Mouse (Mus musculus): Measurements from ENCODE around the gene Sdhc. TPM values are rescaled to one million over a fixed set of nuclear protein-coding genes. Genes with fewer than 3 reads are reported as not detected.

The Sdhc gene
- total and polyA plus RNA-seq, 3 experiments, result 87.5 to 205 (median 153) TPM

DNA sequence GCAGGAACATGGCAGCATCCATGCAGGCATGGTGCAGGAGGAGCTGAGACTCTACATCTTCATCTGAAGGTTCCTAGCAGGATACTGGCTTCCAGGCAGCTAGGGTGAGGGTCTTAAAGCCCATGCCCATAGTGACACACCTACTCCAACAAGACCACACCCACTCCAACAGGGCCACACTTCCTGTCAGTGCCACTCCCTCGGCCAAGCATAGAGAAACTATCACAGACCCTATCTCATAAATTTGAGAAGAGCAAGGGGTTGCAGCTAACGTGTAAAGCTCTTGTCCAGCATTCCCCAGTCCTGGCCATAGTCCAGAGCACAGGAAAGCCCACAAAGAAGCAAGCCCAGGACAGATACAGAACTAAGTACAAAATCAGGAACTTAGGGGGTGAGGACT lies 49.4 kb downstream of the Sdhc start:
- Histone ChIP-seq H3K4me1 (ENCODE audit: control insufficient read depth in 1 of 2, insufficient read depth in 2 of 2) (peaks cover 0 to 12% of the 10 kb centered on the region in 2 experiments; a peak in 2 of 4 replicates), H3K4me2 (ENCODE audit: insufficient read depth, low read depth, poor library complexity, severe bottlenecking) (peak overlapping the region; percentile 80; the same call in 1 of the 2 replicates), H3K36me3 (replicated peaks in 1 of 2; ENCODE audit: control insufficient read depth in 1 of 2, insufficient read depth in 1 of 2, low read length in 1 of 2) (no peaks in the 10 kb centered on the region), H3K4me3 (replicated peaks in 1 of 3; ENCODE audit: low read depth in 2 of 3, low read length in 2 of 3, poor library complexity in 1 of 3) (peak overlapping the region in 2 of 3 experiments; percentile 35 to 66), H3K9me3 (replicated peaks; ENCODE audit: low read length) (peaks cover 5% of the 10 kb centered on the region), H3K79me2 (replicated peaks; ENCODE audit: control insufficient read depth, extremely low read depth, insufficient read depth, poor library complexity, severe bottlenecking) (no peaks in the 10 kb centered on the region), H3K9ac (ENCODE audit: insufficient read depth, low read depth) (no peak overlapping the region), H3K27ac (ENCODE audit: insufficient read depth, low read depth) (no peak overlapping the region), H3K27me3 (replicated peaks) (no peaks in the 10 kb centered on the region)
- in situ Hi-C loops (cut with MboI; ENCODE audit: low pct_ligation_motif_present, low pct_unique_long_range_greater_than_20kb, low sequenced_read_pairs) (loop anchor here (5.0 to 10.0 kb wide), 2 partner anchors 59 to 374 kb away; no protein-coding TSS in a partner anchor), dilution Hi-C loops (cut with MboI; ENCODE audit: extremely low pct_ligation_motif_present, extremely low pct_unique_long_range_greater_than_20kb, low sequenced_read_pairs) (no loop called here)
- DNase-seq (ENCODE audit: extremely low read depth), result no peak
- TF ChIP-seq HCFC1 (IDR thresholded peaks at IDR 0.05; ENCODE audit: low read depth, low read length) (no peak), GABPA (IDR thresholded peaks at IDR 0.05; ENCODE audit: insufficient replicate concordance, low read depth, low read length) (no peak), ETS1 (conservative IDR thresholded peaks at IDR 0.05; ENCODE audit: low read depth, low read length) (no peak), MAZ (IDR thresholded peaks at IDR 0.05; ENCODE audit: low read depth, low read length) (no peak), MAX (IDR thresholded peaks at IDR 0.05; ENCODE audit: low read length) (no peak), ZKSCAN1 (IDR thresholded peaks at IDR 0.05; ENCODE audit: borderline replicate concordance, low read depth, low read length) (no peak), USF1 (IDR thresholded peaks at IDR 0.05; ENCODE audit: low read depth, low read length) (no peak), EP300 (IDR thresholded peaks at IDR 0.05; ENCODE audit: low read length) (no peak), SMC3 (IDR thresholded peaks at IDR 0.05; ENCODE audit: low read depth, low read length) (no peak), RCOR1 (conservative IDR thresholded peaks at IDR 0.05; ENCODE audit: low read depth, low read length) (no peak), MYC (IDR thresholded peaks at IDR 0.05; ENCODE audit: low read depth, low read length) (no peak), ZMIZ1 (IDR thresholded peaks at IDR 0.05; ENCODE audit: low read depth, low read length) (no peak), TBP (conservative IDR thresholded peaks at IDR 0.05; ENCODE audit: low read depth, low read length) (no peak), NRF1 (IDR thresholded peaks at IDR 0.05; ENCODE audit: low read depth, low read length) (no peak), USF2 (conservative IDR thresholded peaks at IDR 0.05; ENCODE audit: low read depth, low read length) (no peak), TCF12 (IDR thresholded peaks at IDR 0.05; ENCODE audit: low read depth, low read length) (no peak)

DNA sequence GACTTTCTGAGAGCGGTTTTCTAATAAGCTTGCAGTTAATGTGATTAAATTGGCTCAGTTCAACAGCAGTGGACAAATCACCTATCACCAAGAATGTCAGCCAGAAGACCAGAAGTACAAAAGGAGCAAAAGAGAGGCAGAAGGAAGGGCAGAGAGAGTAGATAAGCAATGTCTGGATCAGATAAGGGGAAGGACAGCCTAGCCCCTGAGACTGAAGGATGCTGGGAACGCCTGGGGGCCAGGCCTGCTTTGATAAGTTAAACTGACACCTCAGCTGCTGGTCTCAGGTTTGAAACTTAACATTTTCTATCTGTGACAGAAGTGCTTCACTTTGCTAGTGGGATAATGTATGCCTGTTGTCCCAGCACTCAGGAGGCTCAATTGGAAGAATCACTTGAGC lies 52.8 kb downstream of the Sdhc start:
- Histone ChIP-seq H3K79me2 (replicated peaks; ENCODE audit: control insufficient read depth, extremely low read depth, insufficient read depth, poor library complexity, severe bottlenecking) (no peaks in the 10 kb centered on the region), H3K36me3 (replicated peaks in 1 of 2; ENCODE audit: control insufficient read depth in 1 of 2, insufficient read depth in 1 of 2, low read length in 1 of 2) (no peaks in the 10 kb centered on the region), H3K4me2 (ENCODE audit: insufficient read depth, low read depth, poor library complexity, severe bottlenecking) (no peak overlapping the region), H3K9ac (ENCODE audit: insufficient read depth, low read depth) (no peak overlapping the region), H3K4me1 (ENCODE audit: control insufficient read depth in 1 of 2, insufficient read depth in 2 of 2) (peaks cover 3 to 9% of the 10 kb centered on the region in 2 experiments; a peak in 3 of 4 replicates), H3K27me3 (replicated peaks) (no peaks in the 10 kb centered on the region), H3K27ac (ENCODE audit: insufficient read depth, low read depth) (no peak overlapping the region), H3K9me3 (replicated peaks; ENCODE audit: low read length) (peaks cover 5% of the 10 kb centered on the region), H3K4me3 (replicated peaks in 1 of 3; ENCODE audit: low read depth in 2 of 3, low read length in 2 of 3, poor library complexity in 1 of 3) (no peak overlapping the region)
- dilution Hi-C loops (cut with MboI; ENCODE audit: extremely low pct_ligation_motif_present, extremely low pct_unique_long_range_greater_than_20kb, low sequenced_read_pairs) (no loop called here), in situ Hi-C loops (cut with MboI; ENCODE audit: low pct_ligation_motif_present, low pct_unique_long_range_greater_than_20kb, low sequenced_read_pairs) (no loop called here)
- no peak for DNase-seq (ENCODE audit: extremely low read depth)
- TF ChIP-seq JUN (IDR thresholded peaks at IDR 0.05; ENCODE audit: insufficient read depth, low read depth, low read length) (no peak), ZC3H11A (IDR thresholded peaks at IDR 0.05; ENCODE audit: low read depth, low read length) (no peak), TBP (conservative IDR thresholded peaks at IDR 0.05; ENCODE audit: low read depth, low read length) (no peak), NELFE (IDR thresholded peaks at IDR 0.05; ENCODE audit: low read depth, low read length) (no peak), BHLHE40 (IDR thresholded peaks at IDR 0.05; ENCODE audit: low read depth, low read length) (no peak)

All from CH12.LX (cell line).